Comparison of ENCODE assay signal across 11 mouse cellular contexts in the genomic region with DNA sequence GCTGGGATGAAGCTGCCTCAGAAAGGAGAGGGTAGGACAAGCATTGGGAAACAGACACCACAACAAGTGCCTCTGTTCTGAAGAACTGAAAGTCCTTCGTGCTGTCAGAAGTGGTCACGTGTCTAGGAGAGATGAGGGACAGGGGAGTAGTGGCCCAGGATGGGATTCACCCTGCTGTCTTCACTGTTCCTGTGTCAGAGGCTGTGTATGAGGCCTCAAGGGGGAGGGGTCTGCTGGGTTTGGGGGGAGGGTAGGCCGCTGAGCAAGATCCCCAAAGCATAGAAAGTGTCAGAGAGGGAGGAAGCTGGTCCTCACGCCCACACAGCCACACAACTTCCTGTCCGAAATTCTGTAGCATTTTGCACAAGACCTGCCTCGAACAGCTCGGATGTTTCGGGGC. TPM values are rescaled to one million over a fixed set of nuclear protein-coding genes. Genes with fewer than 3 reads are reported as not detected.
DNase-seq lines count a peak whose midpoint lies in the region; ATAC-seq and TF ChIP-seq lines count a peak whose summit lies in the region.
"Had no signal": no experiment of that assay in that cellular context is flagged by ENCODE, and none has a peak within 500 bp of the region (broad histone marks: within the 10 kb centered on the region; RNA-seq: fewer than 3 reads in every experiment).

No protein-coding gene starts in this region.

- no peak overlapping the region for H3K4me3 ChIP-seq in kidney, postnatal 0 days (replicated peaks; ENCODE audit: low read depth, low read length)
- H3K4me3 ChIP-seq in liver, embryonic 11.5 days (ENCODE audit: low read depth, low read length) = no peak overlapping the region
- H3K4me3 ChIP-seq: forebrain, embryonic 13.5 days had no signal

- H3K9me3 ChIP-seq in kidney, postnatal 0 days (replicated peaks; ENCODE audit: low read length) = no peaks in the 10 kb centered on the region
- H3K9me3 ChIP-seq in liver, embryonic 11.5 days (ENCODE audit: control insufficient read depth, low read length) = no peaks in the 10 kb centered on the region
- H3K9me3 ChIP-seq: forebrain, embryonic 13.5 days had no signal

- TF ChIP-seq CTCF in kidney, postnatal 0 days (IDR thresholded peaks at IDR 0.05; ENCODE audit: low read depth) = no peak

- intact Hi-C loops in left cerebral cortex, postnatal 4 days (cut with DNase I) = no loop called here

- ATAC-seq in kidney, postnatal 0 days (replicated peaks; ENCODE audit: low FRiP score, low read depth) = no peak
- ATAC-seq in activated CD4-positive, CD25-positive, alpha-beta regulatory T cell, adult 4 months = peak; percentile 19
- ATAC-seq in liver, embryonic 11.5 days (replicated peaks; ENCODE audit: low FRiP score) = no peak
- ATAC-seq: forebrain, embryonic 13.5 days; hindbrain, embryonic 16.5 days had no signal

- 37% methylated on average over 8 of the region's 8 CpGs for WGBS in kidney, postnatal 0 days
- WGBS in liver, embryonic 11.5 days = 27% methylated on average over 8 of the region's 8 CpGs

- no peaks in the 10 kb centered on the region; the same call in 1 of the 2 replicates for H3K4me1 ChIP-seq in kidney, postnatal 0 days (replicated peaks; ENCODE audit: insufficient read depth, low read length)
- peaks cover 6% of the 10 kb centered on the region; the same call in 1 of the 2 replicates for H3K4me1 ChIP-seq in liver, embryonic 11.5 days (replicated peaks; ENCODE audit: control insufficient read depth, insufficient read depth, low read length)
- H3K4me1 ChIP-seq: forebrain, embryonic 13.5 days had no signal

- H3K27ac ChIP-seq in kidney, postnatal 0 days = peak overlapping the region; percentile 47
- peak overlapping the region; percentile 28; the same call in 1 of the 2 replicates for H3K27ac ChIP-seq in liver, embryonic 11.5 days (ENCODE audit: low read depth, low read length)
- H3K27ac ChIP-seq: forebrain, embryonic 13.5 days had no signal

- H3K27me3 ChIP-seq in kidney, postnatal 0 days (ENCODE audit: insufficient read depth, low read length) = no peaks in the 10 kb centered on the region
- peaks cover 3% of the 10 kb centered on the region for H3K27me3 ChIP-seq in liver, embryonic 11.5 days (replicated peaks; ENCODE audit: control insufficient read depth, insufficient read depth, low read length)
- H3K27me3 ChIP-seq: forebrain, embryonic 13.5 days had no signal

- H3K9ac ChIP-seq in kidney, postnatal 0 days (ENCODE audit: low read depth, low read length) = no peak overlapping the region
- H3K9ac ChIP-seq in liver, embryonic 11.5 days (ENCODE audit: low read depth, low read length) = no peak overlapping the region
- H3K9ac ChIP-seq: forebrain, embryonic 13.5 days had no signal

- no peaks in the 10 kb centered on the region for H3K36me3 ChIP-seq in kidney, postnatal 0 days (ENCODE audit: insufficient read depth, low read length)
- H3K36me3 ChIP-seq in liver, embryonic 11.5 days (ENCODE audit: control insufficient read depth, insufficient read depth, low read length) = no peaks in the 10 kb centered on the region

- H3K4me2 ChIP-seq in kidney, postnatal 0 days (ENCODE audit: low read length) = no peak overlapping the region
- H3K4me2 ChIP-seq in liver, embryonic 11.5 days = no peak overlapping the region
- H3K4me2 ChIP-seq: forebrain, embryonic 13.5 days had no signal

- DNase-seq in kidney, postnatal 0 days (ENCODE audit: low spot score) = peak; percentile 58
- DNase-seq in kidney, postnatal 25 days = no peak
- no peak for DNase-seq in liver, embryonic 11.5 days (ENCODE audit: low spot score)
- DNase-seq in naive thymus-derived CD4-positive, alpha-beta T cell, adult 2 months (ENCODE audit: low read depth) = peak; percentile 19
- DNase-seq in frontal cortex, postnatal 14 days (ENCODE audit: low spot score in 2 of 2) = no peak
- no peak for DNase-seq in left cerebral cortex, postnatal 4 days
- DNase-seq in neural tube, embryonic 10.5 days (ENCODE audit: extremely low spot score, low spot score) = no peak

RNA-seq across cellular contexts. Expression of a gene that starts 13.5 kb away (rescaled TPM):
- polyA plus RNA-seq in kidney, postnatal 0 days (2015; fragmentation: Nextera tagmentation; extraction: Ambion mirVana) = 10.5 and 12.5 TPM in 2 replicates
- not detected for polyA plus RNA-seq in activated CD4-positive, CD25-positive, alpha-beta regulatory T cell, adult 4 months (2017; shearing (Covaris generic))
- 5.7 and 6.0 TPM in 2 replicates for polyA plus RNA-seq in liver, embryonic 11.5 days (2014; fragmentation: Nextera tagmentation; extraction: Ambion mirVana)
- total RNA-seq in left cerebral cortex, postnatal 4 days (2021) = 1 to 10 TPM in 1 of 2 experiments, under 1 TPM in 1; 0.62 to 1.2 TPM

RNA-seq across cellular contexts. Expression of a gene that starts 48.3 kb away (rescaled TPM):
- 8.6 and 12.1 TPM in 2 replicates for polyA plus RNA-seq in kidney, postnatal 0 days (2015; fragmentation: Nextera tagmentation; extraction: Ambion mirVana)
- polyA plus RNA-seq in activated CD4-positive, CD25-positive, alpha-beta regulatory T cell, adult 4 months (2017; shearing (Covaris generic)) = 1 to 10 TPM; 2.0 to 5.2 TPM
- 27.7 and 30.7 TPM in 2 replicates for polyA plus RNA-seq in liver, embryonic 11.5 days (2014; fragmentation: Nextera tagmentation; extraction: Ambion mirVana)
- 1 to 10 TPM; 2.3 to 2.7 TPM for total RNA-seq in left cerebral cortex, postnatal 4 days (2021)

RNA-seq across cellular contexts. Expression of a gene that starts 48.4 kb away (rescaled TPM):
- polyA plus RNA-seq in kidney, postnatal 0 days (2015; fragmentation: Nextera tagmentation; extraction: Ambion mirVana) = 15.6 and 16.1 TPM in 2 replicates
- 10 to 100 TPM in 1 of 2 experiments, 1 to 10 TPM in 1; 7.3 to 10.8 TPM for polyA plus RNA-seq in activated CD4-positive, CD25-positive, alpha-beta regulatory T cell, adult 4 months (2017; shearing (Covaris generic))
- polyA plus RNA-seq in liver, embryonic 11.5 days (2014; fragmentation: Nextera tagmentation; extraction: Ambion mirVana) = 14.4 and 17.2 TPM in 2 replicates
- total RNA-seq in left cerebral cortex, postnatal 4 days (2021) = 10 to 100 TPM; 15.2 to 17.1 TPM

RNA-seq across cellular contexts. Expression of a gene that starts 53.5 kb away (rescaled TPM):
- polyA plus RNA-seq in kidney, postnatal 0 days (2015; fragmentation: Nextera tagmentation; extraction: Ambion mirVana) = not detected in 2 replicates
- polyA plus RNA-seq in activated CD4-positive, CD25-positive, alpha-beta regulatory T cell, adult 4 months (2017; shearing (Covaris generic)) = not detected
- not detected in 2 replicates for polyA plus RNA-seq in liver, embryonic 11.5 days (2014; fragmentation: Nextera tagmentation; extraction: Ambion mirVana)
- not detected for total RNA-seq in left cerebral cortex, postnatal 4 days (2021)
- polyA plus RNA-seq: forebrain, embryonic 13.5 days; hindbrain, embryonic 16.5 days; limb, embryonic 14.5 days had no signal

Comparison
In these comparisons a context has a peak if more than half of its experiments do, and no peak if none do; other contexts are left out.
1. DNase-seq: peak in kidney, postnatal 0 days (single experiment) and naive thymus-derived CD4-positive, alpha-beta T cell, adult 2 months (single experiment); none in kidney, postnatal 25 days (0 of 2), liver, embryonic 11.5 days (single experiment), frontal cortex, postnatal 14 days (0 of 2), left cerebral cortex, postnatal 4 days (single experiment) and neural tube, embryonic 10.5 days (single experiment).